Mouse (Mus musculus): ENCODE results near the gene Ropn1l. TPM values are rescaled to one million over a fixed set of nuclear protein-coding genes. Genes with fewer than 3 reads are reported as not detected.

Gene Ropn1l
- polyA plus RNA-seq, 1 experiment from 2014 or later = 3.4 TPM

DNA sequence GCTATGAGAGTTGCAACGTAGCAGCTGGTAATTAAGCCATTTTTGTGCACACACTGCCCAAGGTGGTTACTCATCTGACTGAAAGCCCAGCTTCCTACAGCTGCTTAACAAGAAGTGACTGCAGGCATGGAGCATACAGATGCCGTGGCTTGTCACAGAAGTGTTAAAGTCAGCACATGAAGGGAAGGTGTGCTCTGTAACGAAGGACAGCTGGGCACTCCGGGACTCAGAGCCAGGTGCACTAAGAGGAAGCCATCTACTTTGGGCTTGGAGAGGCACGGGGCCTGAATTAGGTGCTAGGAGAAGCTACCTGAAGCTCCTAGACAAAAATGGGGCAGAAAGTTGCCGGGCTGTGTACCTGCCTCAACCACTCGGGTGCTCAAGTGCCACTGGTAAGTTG is 19.8 kb downstream of the Ropn1l start:
- H3K36me3 ChIP-seq = no peaks in the 10 kb centered on the region
- peaks cover 5% of the 10 kb centered on the region; the same call in 1 of the 2 replicates for H3K4me1 ChIP-seq
- WGBS = 79% methylated on average over 7 of the region's 7 CpGs
- no peak overlapping the region for H3K4me3 ChIP-seq
- H3K27ac ChIP-seq (replicated peaks) = no peak overlapping the region
- no peaks in the 10 kb centered on the region for H3K27me3 ChIP-seq (ENCODE audit: low read depth, poor library complexity, severe bottlenecking)
- H3K9me3 ChIP-seq (replicated peaks) = no peaks in the 10 kb centered on the region
- no peak for DNase-seq (ENCODE audit: low spot score)

GRCm38 (mm10) chr15:31431847-31432246 is 21.7 kb downstream of the Ropn1l start:
- H3K4me1 ChIP-seq = peaks cover 5% of the 10 kb centered on the region; the same call in 1 of the 2 replicates
- 86% methylated on average over 8 of the region's 8 CpGs for WGBS
- no peak overlapping the region for H3K4me3 ChIP-seq
- no peaks in the 10 kb centered on the region for H3K27me3 ChIP-seq (ENCODE audit: low read depth, poor library complexity, severe bottlenecking)
- DNase-seq (ENCODE audit: low spot score) = no peak
- no peaks in the 10 kb centered on the region for H3K9me3 ChIP-seq (replicated peaks)
- no peak overlapping the region for H3K27ac ChIP-seq (replicated peaks)
- H3K36me3 ChIP-seq = no peaks in the 10 kb centered on the region

- 76% methylated on average over 2 of the region's 2 CpGs for WGBS
- no peaks in the 10 kb centered on the region for H3K9me3 ChIP-seq (replicated peaks)
- no peak for DNase-seq (ENCODE audit: low spot score)
- no peaks in the 10 kb centered on the region for H3K36me3 ChIP-seq
- H3K4me1 ChIP-seq = peaks cover 8% of the 10 kb centered on the region
- no peaks in the 10 kb centered on the region for H3K27me3 ChIP-seq (ENCODE audit: low read depth, poor library complexity, severe bottlenecking)
- H3K4me3 ChIP-seq = no peak overlapping the region
- H3K27ac ChIP-seq (replicated peaks) = no peak overlapping the region
Measured at GRCm38 (mm10) chr15:31430014-31430413, 23.5 kb downstream of the Ropn1l start.

DNA sequence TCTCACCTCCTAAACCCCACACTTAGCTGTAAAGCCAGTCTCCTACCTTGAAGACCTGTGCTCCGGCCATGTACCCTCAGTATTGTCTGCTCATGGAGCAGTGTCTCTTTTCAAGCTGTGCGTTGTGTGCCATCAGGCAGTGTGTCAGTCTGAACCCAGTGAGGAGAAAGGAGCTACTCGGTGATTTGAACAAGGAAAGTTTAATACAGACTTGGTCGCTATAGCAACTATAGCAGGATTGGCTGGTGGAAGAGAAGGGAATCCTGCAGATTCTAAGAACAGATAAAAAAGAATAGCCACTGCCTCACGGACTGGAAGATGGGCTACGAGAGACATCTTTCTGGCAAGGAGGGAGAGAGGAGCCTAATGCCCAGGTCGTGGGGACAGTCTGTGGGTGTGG is 24.1 kb downstream of the Ropn1l start:
- H3K27me3 ChIP-seq (ENCODE audit: low read depth, poor library complexity, severe bottlenecking) = no peaks in the 10 kb centered on the region
- 72% methylated on average over 7 of the region's 7 CpGs for WGBS
- peaks cover 8% of the 10 kb centered on the region for H3K4me1 ChIP-seq

DNA sequence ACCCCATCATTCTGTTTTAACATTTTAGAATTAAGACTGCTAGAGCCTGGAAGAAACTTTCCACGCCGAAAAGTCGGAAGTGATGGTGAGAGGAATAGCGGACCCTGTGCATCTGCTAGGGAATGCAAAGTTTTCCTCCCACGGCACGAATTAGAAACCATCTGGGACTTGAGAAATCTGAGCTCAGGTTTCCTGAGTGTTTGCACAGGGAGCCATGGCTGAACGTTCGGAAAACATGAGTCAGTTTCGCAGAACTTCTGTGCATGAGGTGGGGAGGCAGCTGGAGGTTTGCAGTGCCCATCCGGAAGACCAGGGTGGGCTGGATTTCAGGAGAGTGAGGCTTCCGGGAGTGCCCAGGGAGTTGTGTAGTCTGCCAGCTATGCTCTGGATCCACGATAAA is 25.0 kb downstream of the Ropn1l start:
- no peaks in the 10 kb centered on the region for H3K36me3 ChIP-seq
- no peaks in the 10 kb centered on the region for H3K27me3 ChIP-seq (ENCODE audit: low read depth, poor library complexity, severe bottlenecking)
- H3K4me1 ChIP-seq = peaks cover 8% of the 10 kb centered on the region
- H3K27ac ChIP-seq (replicated peaks) = no peak overlapping the region
- no peak for DNase-seq (ENCODE audit: low spot score)
- no peak overlapping the region for H3K4me3 ChIP-seq
- H3K9me3 ChIP-seq (replicated peaks) = no peaks in the 10 kb centered on the region
- WGBS = 81% methylated on average over 12 of the region's 12 CpGs

More for the DNA sequence above, 24.1 kb downstream of the Ropn1l start:
- H3K9me3 ChIP-seq (replicated peaks) = no peaks in the 10 kb centered on the region
- no peak for DNase-seq (ENCODE audit: low spot score)
- H3K27ac ChIP-seq (replicated peaks) = no peak overlapping the region
- no peaks in the 10 kb centered on the region for H3K36me3 ChIP-seq
- no peak overlapping the region for H3K4me3 ChIP-seq

DNA sequence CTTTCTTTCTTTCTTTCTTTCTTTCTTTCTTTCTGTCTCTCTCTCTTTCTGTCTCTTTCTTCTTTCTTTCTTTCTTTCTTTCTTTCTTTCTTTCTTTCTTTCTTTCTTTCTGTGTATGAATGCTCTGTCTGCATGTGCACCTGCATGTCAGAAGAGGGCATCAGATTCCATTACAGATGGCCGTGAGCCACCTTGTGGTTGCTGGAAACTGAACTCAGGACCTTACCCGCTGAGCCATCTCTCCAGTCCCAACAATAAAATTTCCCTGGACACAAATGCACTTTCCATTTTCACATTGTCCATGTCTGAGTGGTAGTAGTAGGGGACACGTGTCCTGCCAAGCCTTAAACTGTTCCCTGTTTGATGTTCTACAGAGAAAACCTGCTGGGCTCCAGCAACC is 26.1 kb downstream of the Ropn1l start:
- peaks cover 8% of the 10 kb centered on the region for H3K4me1 ChIP-seq
- H3K27me3 ChIP-seq (ENCODE audit: low read depth, poor library complexity, severe bottlenecking) = no peaks in the 10 kb centered on the region
- no peak overlapping the region for H3K4me3 ChIP-seq
- H3K9me3 ChIP-seq (replicated peaks) = no peaks in the 10 kb centered on the region
- DNase-seq (ENCODE audit: low spot score) = no peak
- H3K27ac ChIP-seq (replicated peaks) = no peak overlapping the region
- WGBS = 71% methylated on average over 3 of the region's 3 CpGs
- H3K36me3 ChIP-seq = no peaks in the 10 kb centered on the region

DNA sequence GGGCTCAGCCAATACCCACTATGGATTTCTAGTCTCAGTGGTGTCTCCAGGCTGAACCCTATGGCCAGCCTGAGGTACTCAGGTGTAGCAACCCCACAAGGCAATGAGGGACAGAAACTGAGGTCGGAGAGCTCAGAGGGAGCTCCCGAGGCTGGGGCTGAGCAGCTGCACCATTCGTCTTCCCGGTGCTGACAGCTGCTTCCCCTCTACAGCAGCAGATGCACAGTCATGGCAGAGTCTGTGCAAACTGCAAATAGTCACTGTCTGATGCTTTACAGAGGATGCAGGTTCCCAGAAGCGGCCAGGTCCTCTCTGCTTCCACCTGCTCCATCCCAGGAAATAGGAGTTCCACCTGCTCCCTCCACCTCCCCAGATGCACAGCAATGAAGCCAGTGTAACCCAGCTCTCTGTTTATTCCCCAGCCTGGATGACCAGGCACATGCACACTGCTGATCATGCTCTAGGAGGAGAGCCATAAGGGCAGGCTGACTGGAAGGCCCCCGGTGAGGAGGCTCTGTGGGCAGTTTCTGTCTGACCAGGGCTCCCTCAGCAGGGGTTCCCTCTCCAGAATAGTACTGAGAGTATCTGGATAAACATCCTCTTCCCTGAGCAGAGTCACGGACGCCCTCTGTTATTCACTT is 27.4 kb downstream of the Ropn1l start:
- no peak overlapping the region; the same call in 1 of the 2 replicates for H3K27ac ChIP-seq (replicated peaks)
- no peaks in the 10 kb centered on the region for H3K36me3 ChIP-seq
- H3K27me3 ChIP-seq (ENCODE audit: low read depth, poor library complexity, severe bottlenecking) = no peaks in the 10 kb centered on the region
- WGBS = 53% methylated on average over 8 of the region's 8 CpGs
- H3K4me3 ChIP-seq = no peak overlapping the region
- peaks cover 8% of the 10 kb centered on the region for H3K4me1 ChIP-seq
- no peaks in the 10 kb centered on the region for H3K9me3 ChIP-seq (replicated peaks)
- DNase-seq (ENCODE audit: low spot score) = no peak

DNA sequence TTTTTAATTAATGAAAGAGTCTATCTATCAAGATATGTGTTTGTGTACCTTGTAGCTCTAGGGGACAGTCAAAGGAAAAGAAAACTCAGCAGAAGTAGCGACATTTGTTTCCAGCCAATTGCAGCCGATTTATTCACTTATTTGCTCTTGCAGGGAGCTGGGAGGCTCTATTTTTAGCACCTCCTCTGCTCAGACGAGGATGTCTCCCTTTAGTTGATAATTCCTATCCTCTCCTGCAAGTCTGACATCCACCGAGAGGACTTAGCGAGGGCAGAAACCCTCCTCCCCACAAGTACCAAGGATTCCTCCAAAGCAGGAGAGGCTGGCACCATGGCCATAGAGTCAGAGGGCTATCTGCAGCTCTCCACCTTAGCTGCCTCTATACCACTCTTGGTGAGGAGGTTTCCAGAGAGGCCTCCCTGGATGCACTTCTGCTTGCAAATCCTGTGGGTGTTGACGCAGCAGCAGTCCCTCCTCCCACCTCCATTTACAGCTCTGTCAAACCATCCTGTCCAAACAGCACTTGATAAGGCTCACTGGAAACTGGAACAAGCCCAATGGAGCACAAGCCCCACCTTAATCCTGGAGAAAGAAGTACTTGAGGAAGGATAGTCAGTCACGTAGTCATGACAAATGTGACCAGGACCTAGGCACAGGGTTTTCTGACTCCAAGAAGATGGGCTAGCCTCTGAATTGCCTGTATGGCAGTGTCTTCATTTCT is 30.7 kb downstream of the Ropn1l start:
- Histone ChIP-seq H3K27me3 (ENCODE audit: low read depth, poor library complexity, severe bottlenecking) (no peaks in the 10 kb centered on the region), H3K4me1 (peaks cover 4% of the 10 kb centered on the region; the same call in 1 of the 2 replicates), H3K36me3 (no peaks in the 10 kb centered on the region), H3K4me3 (no peak overlapping the region), H3K27ac (replicated peaks) (no peak overlapping the region), H3K9me3 (replicated peaks) (no peaks in the 10 kb centered on the region)
- DNase-seq (ENCODE audit: low spot score) = no peak
- 76% methylated on average over 7 of the region's 7 CpGs for WGBS

DNA sequence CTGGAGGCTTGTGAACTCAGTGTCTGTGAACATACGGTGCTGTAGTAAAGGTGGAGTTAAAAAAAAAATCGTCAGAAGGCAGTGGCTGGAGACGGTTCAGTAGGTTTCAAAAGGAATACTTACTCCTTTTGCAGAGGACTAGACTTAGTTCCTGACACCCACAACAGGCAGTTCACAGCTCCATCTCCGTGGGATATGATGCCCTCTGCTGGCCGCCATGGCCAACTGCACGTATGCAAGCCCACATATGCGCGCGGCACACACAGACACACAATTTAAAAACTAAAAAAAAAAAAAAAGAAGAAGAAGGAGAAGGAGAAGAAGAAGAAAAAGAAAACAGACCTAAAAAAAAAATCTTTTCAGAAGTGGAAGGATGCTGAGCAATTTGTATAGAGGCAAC is 34.5 kb downstream of the Ropn1l start:
- peaks cover 12% of the 10 kb centered on the region for H3K4me1 ChIP-seq
- DNase-seq (ENCODE audit: low spot score) = peak; percentile 32
- no peak overlapping the region for H3K27ac ChIP-seq (replicated peaks)
- WGBS = 42% methylated on average over 9 of the region's 9 CpGs
- H3K27me3 ChIP-seq (ENCODE audit: low read depth, poor library complexity, severe bottlenecking) = no peaks in the 10 kb centered on the region
- H3K9me3 ChIP-seq (replicated peaks) = no peaks in the 10 kb centered on the region
- H3K4me3 ChIP-seq = no peak overlapping the region
- no peaks in the 10 kb centered on the region for H3K36me3 ChIP-seq

- Histone ChIP-seq H3K27me3 (ENCODE audit: low read depth, poor library complexity, severe bottlenecking) (no peaks in the 10 kb centered on the region), H3K4me1 (peaks cover 12% of the 10 kb centered on the region), H3K4me3 (no peak overlapping the region), H3K36me3 (no peaks in the 10 kb centered on the region), H3K9me3 (replicated peaks) (no peaks in the 10 kb centered on the region), H3K27ac (replicated peaks) (no peak overlapping the region)
- no peak for DNase-seq (ENCODE audit: low spot score)
- WGBS = 22% methylated on average over 7 of the region's 7 CpGs
Measured at GRCm38 (mm10) chr15:31418686-31419024, 34.9 kb downstream of the Ropn1l start.

DNA sequence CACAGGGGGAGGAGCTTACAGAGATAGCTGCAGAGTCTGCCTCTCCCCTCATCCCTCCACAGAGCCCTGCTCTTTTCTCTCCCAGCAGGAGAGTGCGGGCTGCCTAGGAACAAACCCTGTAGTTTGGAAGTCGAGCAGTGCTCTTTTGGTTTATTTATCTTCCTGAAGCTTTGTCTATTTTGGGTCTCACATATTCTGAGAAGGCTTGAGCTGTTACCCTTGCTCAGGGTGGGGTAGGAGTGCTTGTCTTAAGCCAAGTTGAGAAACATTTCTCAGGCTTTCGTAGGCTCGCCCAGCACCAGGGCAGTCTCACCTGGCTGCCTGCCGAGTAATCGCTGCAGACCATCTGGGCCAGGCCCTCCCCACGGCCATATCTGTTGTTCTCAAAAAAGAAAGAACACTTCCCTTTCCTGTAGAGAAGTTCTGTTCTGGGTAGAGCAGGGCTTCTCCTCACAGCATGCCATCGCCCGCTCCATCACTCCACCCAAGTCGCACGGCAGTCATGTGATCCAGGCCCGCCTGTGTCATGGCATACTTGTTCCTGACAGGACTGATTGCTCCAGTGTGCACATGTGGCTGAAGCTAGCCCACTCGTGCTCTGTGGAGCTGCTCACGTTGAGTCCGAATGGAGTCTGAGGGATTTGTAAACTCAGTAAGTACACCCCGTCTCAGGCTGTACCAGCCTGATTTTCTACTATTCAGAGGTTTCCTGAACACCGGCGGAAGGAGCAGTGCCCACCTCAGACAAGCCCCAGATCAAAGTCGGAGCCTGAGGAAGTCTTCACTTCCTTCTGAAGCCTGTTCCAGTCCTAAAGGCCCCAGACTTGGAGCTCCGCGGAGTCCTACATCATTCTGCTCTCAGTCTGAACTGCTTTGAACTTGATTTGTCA is 35.5 kb downstream of the Ropn1l start:
- Histone ChIP-seq H3K36me3 (no peaks in the 10 kb centered on the region), H3K9me3 (replicated peaks) (no peaks in the 10 kb centered on the region), H3K4me1 (peaks cover 14% of the 10 kb centered on the region), H3K27me3 (ENCODE audit: low read depth, poor library complexity, severe bottlenecking) (no peaks in the 10 kb centered on the region), H3K4me3 (no peak overlapping the region), H3K27ac (replicated peaks) (no peak overlapping the region)
- DNase-seq (ENCODE audit: low spot score) = no peak
- WGBS = 60% methylated on average over 21 of the region's 21 CpGs

DNA sequence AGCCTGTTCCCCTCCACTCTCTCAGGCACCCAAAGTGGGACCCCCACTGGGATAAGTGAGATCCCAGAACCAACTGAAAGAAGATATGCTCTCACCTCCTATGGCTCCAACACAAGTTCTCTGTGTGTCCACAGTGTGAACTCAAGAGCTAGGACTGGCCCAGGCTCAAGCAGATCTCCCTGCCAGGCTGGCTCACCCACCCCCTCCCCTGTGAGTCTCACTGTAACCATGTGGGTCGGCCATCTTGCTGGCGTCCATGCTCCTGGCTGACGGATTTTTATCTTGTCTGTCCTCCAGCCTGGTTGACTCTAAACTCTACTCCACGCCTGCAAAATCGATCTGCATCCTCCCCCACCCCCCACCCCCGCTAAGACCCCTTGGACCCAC is 36.1 kb downstream of the Ropn1l start:
- 74% methylated on average over 6 of the region's 6 CpGs for WGBS

GRCm38 (mm10) chr15:31415181-31415580 is 38.4 kb downstream of the Ropn1l start:
- Histone ChIP-seq H3K27ac (replicated peaks) (0 out of 2 replicates have a peak overlapping the region, but pooled peaks have one; percentile 23), H3K4me3 (no peak overlapping the region), H3K4me1 (peaks cover 16% of the 10 kb centered on the region), H3K36me3 (no peaks in the 10 kb centered on the region), H3K9me3 (replicated peaks) (no peaks in the 10 kb centered on the region), H3K27me3 (ENCODE audit: low read depth, poor library complexity, severe bottlenecking) (no peaks in the 10 kb centered on the region)
- 71% methylated on average over 4 of the region's 4 CpGs for WGBS
- no peak for DNase-seq (ENCODE audit: low spot score)

More for the DNA sequence above, 36.1 kb downstream of the Ropn1l start:
- H3K36me3 ChIP-seq = no peaks in the 10 kb centered on the region
- H3K4me3 ChIP-seq = no peak overlapping the region
- peaks cover 16% of the 10 kb centered on the region for H3K4me1 ChIP-seq
- no peak overlapping the region; the same call in 1 of the 2 replicates for H3K27ac ChIP-seq (replicated peaks)
- no peaks in the 10 kb centered on the region for H3K9me3 ChIP-seq (replicated peaks)
- H3K27me3 ChIP-seq (ENCODE audit: low read depth, poor library complexity, severe bottlenecking) = no peaks in the 10 kb centered on the region
- no peak for DNase-seq (ENCODE audit: low spot score)

Measured in midbrain, embryonic 10.5 days (tissue).